Comparison of ENCODE assay signal across 11 mouse cellular contexts in the genomic region with DNA sequence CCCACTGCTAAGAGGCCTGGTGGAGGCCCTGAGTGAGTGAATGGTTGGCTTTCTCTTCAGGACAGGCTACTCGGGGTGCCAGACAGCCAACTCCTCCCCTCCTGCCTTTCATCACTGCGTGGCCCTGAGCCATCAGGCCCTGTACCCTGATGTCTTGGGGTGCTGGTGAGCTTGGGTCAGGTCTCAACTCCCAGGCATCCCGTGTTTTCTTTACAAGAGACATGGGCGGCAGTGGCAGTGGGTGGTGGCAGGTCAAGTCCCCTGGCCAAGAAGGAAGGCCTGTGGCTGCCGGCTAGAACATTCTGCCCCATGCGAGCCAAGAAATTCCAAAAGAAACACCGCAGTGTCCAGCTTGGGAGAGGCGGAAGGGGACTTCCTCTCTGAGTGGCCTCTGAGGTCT. TPM values are rescaled to one million over a fixed set of nuclear protein-coding genes. Genes with fewer than 3 reads are reported as not detected.
DNase-seq lines count a peak whose midpoint lies in the region; ATAC-seq and TF ChIP-seq lines count a peak whose summit lies in the region.
"Had no signal": no experiment of that assay in that cellular context is flagged by ENCODE, and none has a peak within 500 bp of the region (broad histone marks: within the 10 kb centered on the region; RNA-seq: fewer than 3 reads in every experiment).

No protein-coding gene starts in this region.

- H3K4me3 ChIP-seq in forebrain, postnatal 0 days (ENCODE audit: low read depth, low read length) = no peak overlapping the region
- no peak overlapping the region for H3K4me3 ChIP-seq in forebrain, embryonic 14.5 days (ENCODE audit: low read depth, low read length)
- H3K4me3 ChIP-seq in intestine, embryonic 16.5 days (ENCODE audit: low read length) = no peak overlapping the region
- H3K4me3 ChIP-seq: neural tube, embryonic 12.5 days had no signal

- WGBS in forebrain, postnatal 0 days = 49% methylated on average over 8 of the region's 8 CpGs
- WGBS in forebrain, embryonic 14.5 days = 65% methylated on average over 8 of the region's 8 CpGs
- WGBS in intestine, embryonic 16.5 days = 56% methylated on average over 8 of the region's 8 CpGs

- no peak overlapping the region for H3K27ac ChIP-seq in forebrain, postnatal 0 days (ENCODE audit: low read depth, low read length)
- H3K27ac ChIP-seq in forebrain, embryonic 14.5 days (ENCODE audit: low read depth, low read length) = no peak overlapping the region
- H3K27ac ChIP-seq in intestine, embryonic 16.5 days (ENCODE audit: low read length) = no peak overlapping the region

- DNase-seq in forebrain, postnatal 0 days = no peak
- DNase-seq in forebrain, embryonic 14.5 days (ENCODE audit: low spot score) = no peak
- peak; percentile 57 for DNase-seq in Muller cell, postnatal 12 days (ENCODE audit: inconsistent ontology term)
- DNase-seq in gonadal fat pad, adult 2 months (ENCODE audit: low read depth) = peak; percentile 45
- peak; percentile 58 to 86 for DNase-seq in kidney, postnatal 25 days
- no peak for DNase-seq in frontal cortex, postnatal 25 days (ENCODE audit: low spot score in 2 of 2)
- no peak for DNase-seq in right cerebral cortex, postnatal 14 days

- no peaks in the 10 kb centered on the region for H3K27me3 ChIP-seq in forebrain, postnatal 0 days (ENCODE audit: insufficient read depth, low read length)
- no peaks in the 10 kb centered on the region for H3K27me3 ChIP-seq in forebrain, embryonic 14.5 days (replicated peaks; ENCODE audit: control insufficient read depth, insufficient read depth, low read length)
- no peaks in the 10 kb centered on the region for H3K27me3 ChIP-seq in intestine, embryonic 16.5 days (replicated peaks; ENCODE audit: control insufficient read depth, insufficient read depth, low read length)
- H3K27me3 ChIP-seq: neural tube, embryonic 12.5 days had no signal

- H3K4me2 ChIP-seq in forebrain, postnatal 0 days (ENCODE audit: low read depth) = no peak overlapping the region
- no peak overlapping the region for H3K4me2 ChIP-seq in forebrain, embryonic 14.5 days (ENCODE audit: low read length)
- no peak overlapping the region for H3K4me2 ChIP-seq in intestine, embryonic 16.5 days (ENCODE audit: low read depth, low read length)
- H3K4me2 ChIP-seq: neural tube, embryonic 12.5 days had no signal

- ATAC-seq in forebrain, postnatal 0 days = peak; percentile 21; the same call in 1 of the 2 replicates
- ATAC-seq in forebrain, embryonic 14.5 days = no peak
- ATAC-seq in intestine, embryonic 16.5 days = no peak

- no peaks in the 10 kb centered on the region for H3K36me3 ChIP-seq in forebrain, postnatal 0 days (ENCODE audit: insufficient read depth)
- H3K36me3 ChIP-seq in forebrain, embryonic 14.5 days (ENCODE audit: control insufficient read depth, insufficient read depth, low read length) = no peaks in the 10 kb centered on the region
- no peaks in the 10 kb centered on the region for H3K36me3 ChIP-seq in intestine, embryonic 16.5 days (ENCODE audit: control insufficient read depth, insufficient read depth, low read length)
- H3K36me3 ChIP-seq: neural tube, embryonic 12.5 days had no signal

- no peak overlapping the region for H3K9ac ChIP-seq in forebrain, postnatal 0 days
- no peak overlapping the region for H3K9ac ChIP-seq in forebrain, embryonic 14.5 days (ENCODE audit: low read length)
- H3K9ac ChIP-seq in intestine, embryonic 16.5 days (ENCODE audit: low read depth, low read length) = no peak overlapping the region
- H3K9ac ChIP-seq: neural tube, embryonic 12.5 days had no signal

- no peaks in the 10 kb centered on the region for H3K4me1 ChIP-seq in forebrain, postnatal 0 days (ENCODE audit: insufficient read depth)
- H3K4me1 ChIP-seq in forebrain, embryonic 14.5 days (ENCODE audit: control insufficient read depth, insufficient read depth, low read length) = peaks cover 22% of the 10 kb centered on the region
- peaks cover 46% of the 10 kb centered on the region for H3K4me1 ChIP-seq in intestine, embryonic 16.5 days (ENCODE audit: control insufficient read depth, insufficient read depth, low read length)

- no peaks in the 10 kb centered on the region for H3K9me3 ChIP-seq in forebrain, postnatal 0 days (ENCODE audit: low read length)
- H3K9me3 ChIP-seq in forebrain, embryonic 14.5 days (replicated peaks; ENCODE audit: control insufficient read depth, low read length) = no peaks in the 10 kb centered on the region
- no peaks in the 10 kb centered on the region for H3K9me3 ChIP-seq in intestine, embryonic 16.5 days (ENCODE audit: control insufficient read depth, low read length)
- H3K9me3 ChIP-seq: neural tube, embryonic 12.5 days had no signal

- no peak for TF ChIP-seq CTCF in forebrain, postnatal 0 days (IDR thresholded peaks at IDR 0.05; ENCODE audit: low read depth)

RNA-seq across cellular contexts. Expression of gene Fam92b, which starts 9.2 kb away (rescaled TPM):
- 1.2 and 2.1 TPM in 2 replicates for total RNA-seq in forebrain, postnatal 0 days (2014; rRNA removed)
- polyA plus RNA-seq in forebrain, postnatal 0 days (2015; fragmentation: Nextera tagmentation; extraction: Ambion mirVana) = 1.1 and 1.6 TPM in 2 replicates
- polyA plus RNA-seq in forebrain, embryonic 14.5 days (2014; fragmentation: Nextera tagmentation; extraction: Ambion mirVana) = 2.3 and 2.4 TPM in 2 replicates
- 0.77 and 0.88 TPM in 2 replicates for polyA plus RNA-seq in gonadal fat pad, adult 2 months (2012; rRNA removed)
- polyA plus RNA-seq in intestine, embryonic 16.5 days (2015; fragmentation: Nextera tagmentation; extraction: Ambion mirVana) = 0.55 and 0.67 TPM in 2 replicates
- total RNA-seq: hematopoietic stem cell, adult 5-6 weeks; liver, adult 2 months had no signal
- polyA plus RNA-seq: liver, adult 2 months had no signal

RNA-seq across cellular contexts. Expression of gene Gse1, which starts 41.8 kb away (rescaled TPM):
- total RNA-seq in forebrain, postnatal 0 days (2014; rRNA removed) = 24.2 and 48.2 TPM in 2 replicates
- polyA plus RNA-seq in forebrain, postnatal 0 days (2015; fragmentation: Nextera tagmentation; extraction: Ambion mirVana) = 10.5 and 15.9 TPM in 2 replicates
- 22.6 and 33.6 TPM in 2 replicates for polyA plus RNA-seq in forebrain, embryonic 14.5 days (2014; fragmentation: Nextera tagmentation; extraction: Ambion mirVana)
- polyA plus RNA-seq in gonadal fat pad, adult 2 months (2012; rRNA removed) = 24.0 and 29.1 TPM in 2 replicates
- polyA plus RNA-seq in intestine, embryonic 16.5 days (2015; fragmentation: Nextera tagmentation; extraction: Ambion mirVana) = 7.3 and 8.3 TPM in 2 replicates

Comparison
In these comparisons a context has a peak if more than half of its experiments do, and no peak if none do; other contexts are left out.
1. DNase-seq: peak in Muller cell, postnatal 12 days (single experiment), gonadal fat pad, adult 2 months (single experiment) and kidney, postnatal 25 days (2 of 2); none in forebrain, postnatal 0 days (single experiment), forebrain, embryonic 14.5 days (single experiment), frontal cortex, postnatal 25 days (0 of 2) and right cerebral cortex, postnatal 14 days (single experiment).